Mouse (Mus musculus) heart, embryonic 14.5 days (tissue): ENCODE data around the gene Angpt4. TPM values are rescaled to one million over a fixed set of nuclear protein-coding genes. Genes with fewer than 3 reads are reported as not detected.
A peak's percentile ranks its signal among the peaks of the same experiment; 100 is the strongest.

Experiments
- ATAC-seq: fragments of 200-750 bp; cut with Nextera tagmentation; 2 replicates; pipeline ENCODE4 v1.8.0; 2017; ENCODE audit warnings: low read depth, moderate TSS enrichment; ENCODE audit not compliant: insufficient number of reproducible peaks, insufficient read depth, low FRiP score
- H3K27ac ChIP-seq, 2 experiments: fragments of 200-500 bp in 1 of 2; fragments of 300-500 bp in 1 of 2; sonication (generic) in 1 of 2; replicated peaks in 1 of 2; 2 replicates each; pipeline ENCODE4 v1.5.1; 2012 to 2014; ENCODE audit warnings: low read depth in 2 of 2, low read length in 2 of 2, control low read depth in 1 of 2, mild to moderate bottlenecking in 1 of 2, mixed read lengths in 1 of 2; ENCODE audit not compliant: control insufficient read depth in 1 of 2, insufficient read depth in 1 of 2
- H3K27me3 ChIP-seq: fragments of 300-500 bp; sonication (generic); 2 replicates; pipeline ENCODE4 v1.6.1; 2014; ENCODE audit warnings: mild to moderate bottlenecking, low read length, control low read depth; ENCODE audit not compliant: control insufficient read depth, insufficient read depth
- H3K36me3 ChIP-seq: fragments of 300-500 bp; sonication (generic); 2 replicates; pipeline ENCODE4 v1.6.1; 2014; ENCODE audit warnings: mild to moderate bottlenecking, control low read depth, low read length, mixed read lengths; ENCODE audit not compliant: control insufficient read depth, insufficient read depth
- H3K4me1 ChIP-seq, 2 experiments: fragments of 200-500 bp in 1 of 2; fragments of 300-500 bp in 1 of 2; sonication (generic) in 1 of 2; 2 replicates each; pipeline ENCODE4 v1.6.1; 2012 to 2014; ENCODE audit warnings: low read length in 2 of 2, control low read depth in 1 of 2, mixed read lengths in 1 of 2; ENCODE audit not compliant: control insufficient read depth in 2 of 2, insufficient read depth in 2 of 2
- H3K4me2 ChIP-seq: fragments of 300-500 bp; sonication (generic); 2 replicates; pipeline ENCODE4 v1.6.1; 2014; ENCODE audit warnings: mild to moderate bottlenecking, low read length
- H3K4me3 ChIP-seq, 2 experiments: fragments of 200-500 bp in 1 of 2; fragments of 300-500 bp in 1 of 2; sonication (generic) in 1 of 2; 2 replicates each; pipeline ENCODE4 v1.5.1; 2012 to 2014; ENCODE audit warnings: low read length in 2 of 2, mild to moderate bottlenecking in 2 of 2, control low read depth in 1 of 2, low read depth in 1 of 2, moderate library complexity in 1 of 2; ENCODE audit not compliant: control insufficient read depth in 1 of 2, insufficient read depth in 1 of 2
- H3K9ac ChIP-seq: fragments of 300-500 bp; sonication (generic); 2 replicates; pipeline ENCODE4 v1.6.1; 2014; ENCODE audit warnings: mild to moderate bottlenecking, low read length
- H3K9me3 ChIP-seq: fragments of 300-500 bp; sonication (generic); 2 replicates; pipeline ENCODE4 v1.6.1; 2016; ENCODE audit warnings: low read length, control low read depth; ENCODE audit not compliant: control insufficient read depth
- WGBS: fragments of 180-500 bp; shearing (Covaris S2); extraction: QIAGEN DNeasy Blood & Tissue Kit; methylation state at CpG from one replicate; pipeline ENCODE4 v1.1.7; 2014; 5-methylcytosine and 5-hydroxymethylcytosine counted together
- polyA plus RNA-seq: library from polyadenylated mRNA; unstranded; fragments of >200 nt; fragmentation: Nextera tagmentation; extraction: Ambion mirVana; gene quantifications from 2 replicates; pipeline ENCODE4 v1.2.1, GENCODE M21; 2014

Angpt4 gene
- polyA plus RNA-seq, 1 experiment from 2014 or later = 0.32 TPM

GRCm38 (mm10) chr2:151930389-151931074 is 19.5 kb downstream of the Angpt4 start:
- no peak overlapping the region for H3K4me3 ChIP-seq
- peaks cover 3 to 4% of the 10 kb centered on the region in 2 experiments; a peak in 1 of 4 replicates for H3K4me1 ChIP-seq
- no peak overlapping the region for H3K27ac ChIP-seq
- WGBS = 27% methylated on average over 7 of the region's 7 CpGs
- no peak overlapping the region for H3K9ac ChIP-seq
- no peak for ATAC-seq
- H3K9me3 ChIP-seq = no peaks in the 10 kb centered on the region
- H3K27me3 ChIP-seq = no peaks in the 10 kb centered on the region
- H3K36me3 ChIP-seq = no peaks in the 10 kb centered on the region
- no peak overlapping the region for H3K4me2 ChIP-seq

- no peak overlapping the region for H3K27ac ChIP-seq
- no peak overlapping the region for H3K9ac ChIP-seq
- H3K27me3 ChIP-seq = no peaks in the 10 kb centered on the region
- no peaks in the 10 kb centered on the region for H3K9me3 ChIP-seq
- H3K36me3 ChIP-seq = no peaks in the 10 kb centered on the region
- no peak overlapping the region for H3K4me2 ChIP-seq
- no peak for ATAC-seq
- no peaks in the 10 kb centered on the region for H3K4me1 ChIP-seq
- 63% methylated on average over 3 of the region's 3 CpGs for WGBS
- no peak overlapping the region for H3K4me3 ChIP-seq
Measured at GRCm38 (mm10) chr2:151937893-151938292, 26.9 kb downstream of the Angpt4 start.

- H3K4me2 ChIP-seq = no peak overlapping the region
- no peaks in the 10 kb centered on the region for H3K27me3 ChIP-seq
- no peak overlapping the region for H3K9ac ChIP-seq
- H3K4me3 ChIP-seq = no peak overlapping the region
- H3K36me3 ChIP-seq = no peaks in the 10 kb centered on the region
- no peak overlapping the region for H3K27ac ChIP-seq
- H3K4me1 ChIP-seq = no peaks in the 10 kb centered on the region
- H3K9me3 ChIP-seq = no peaks in the 10 kb centered on the region
- no peak for ATAC-seq
- 57% methylated on average over 11 of the region's 11 CpGs for WGBS
Measured at GRCm38 (mm10) chr2:151938780-151939200, 27.8 kb downstream of the Angpt4 start.

DNA sequence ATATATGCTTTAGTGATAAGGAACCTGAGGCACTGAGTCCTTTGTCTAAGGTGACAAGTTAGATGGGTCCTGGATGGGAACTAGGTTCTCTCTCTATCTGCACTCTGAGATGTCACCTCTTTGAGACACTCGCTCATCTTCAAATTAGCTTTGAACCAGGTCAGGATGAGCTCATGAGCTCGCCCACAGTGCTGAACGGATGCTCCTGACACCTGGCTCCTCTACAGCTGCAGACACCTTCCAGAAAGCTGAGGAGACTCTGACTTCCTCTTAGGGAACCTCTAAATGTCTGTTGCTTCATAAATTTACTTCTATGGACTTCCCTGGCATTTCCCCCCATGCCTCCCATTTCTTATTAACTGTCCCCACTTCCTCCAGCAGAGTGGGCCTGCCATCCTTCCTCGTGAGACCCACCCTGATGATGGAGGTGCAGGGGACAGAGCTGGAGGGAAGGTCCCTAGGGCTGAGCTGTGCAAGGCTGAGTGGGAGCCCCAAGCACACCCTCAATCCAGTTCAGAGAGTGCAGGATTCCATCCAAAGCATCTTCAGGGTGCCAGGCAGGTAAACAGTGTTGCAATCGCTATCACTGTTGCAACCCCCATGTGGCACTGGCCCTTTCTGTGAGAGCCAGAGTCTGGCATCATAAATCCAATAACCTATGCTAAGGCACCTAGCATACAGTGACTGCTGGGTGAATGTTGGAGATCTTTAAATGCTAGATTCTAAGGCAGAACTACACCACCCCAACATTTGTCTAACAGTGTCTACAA is 28.8 kb downstream of the Angpt4 start:
- no peaks in the 10 kb centered on the region for H3K4me1 ChIP-seq
- no peak overlapping the region for H3K4me2 ChIP-seq
- H3K36me3 ChIP-seq = no peaks in the 10 kb centered on the region
- no peaks in the 10 kb centered on the region for H3K9me3 ChIP-seq
- H3K27ac ChIP-seq = no peak overlapping the region
- no peak overlapping the region for H3K4me3 ChIP-seq
- WGBS = 70% methylated on average over 5 of the region's 5 CpGs
- H3K9ac ChIP-seq = no peak overlapping the region
- no peak for ATAC-seq
- no peaks in the 10 kb centered on the region for H3K27me3 ChIP-seq

DNA sequence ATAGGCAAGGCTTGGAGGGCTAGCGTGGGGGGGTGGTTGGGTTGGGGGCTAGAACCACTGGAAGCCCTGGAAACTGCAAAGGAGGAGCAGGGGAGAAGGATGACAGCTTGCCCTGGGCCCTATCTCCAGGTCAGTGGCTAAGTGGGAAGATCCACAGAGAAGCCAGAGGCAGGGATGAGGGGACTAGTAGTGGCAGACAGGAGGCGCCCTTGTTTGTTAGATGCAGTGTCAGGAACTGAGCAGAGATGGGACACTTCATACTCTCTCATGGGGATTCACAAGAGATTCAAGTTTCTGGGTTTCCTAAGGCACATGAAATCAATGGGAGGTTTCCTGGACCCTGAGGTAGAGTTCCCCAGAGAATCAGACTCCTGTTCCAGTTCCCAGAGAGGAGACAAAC is 30.3 kb downstream of the Angpt4 start:
- no peaks in the 10 kb centered on the region for H3K36me3 ChIP-seq
- no peaks in the 10 kb centered on the region for H3K4me1 ChIP-seq
- 19% methylated on average over 2 of the region's 2 CpGs for WGBS
- no peaks in the 10 kb centered on the region for H3K9me3 ChIP-seq
- no peaks in the 10 kb centered on the region for H3K27me3 ChIP-seq
- H3K4me2 ChIP-seq = no peak overlapping the region
- no peak for ATAC-seq
- H3K9ac ChIP-seq = no peak overlapping the region
- no peak overlapping the region for H3K4me3 ChIP-seq
- H3K27ac ChIP-seq = no peak overlapping the region

- no peak overlapping the region for H3K9ac ChIP-seq
- WGBS = 55% methylated on average over 2 of the region's 2 CpGs
- no peak overlapping the region for H3K4me3 ChIP-seq
- no peaks in the 10 kb centered on the region for H3K36me3 ChIP-seq
- no peak overlapping the region for H3K27ac ChIP-seq
- no peaks in the 10 kb centered on the region for H3K9me3 ChIP-seq
- no peaks in the 10 kb centered on the region for H3K27me3 ChIP-seq
- ATAC-seq = no peak
- no peak overlapping the region for H3K4me2 ChIP-seq
- no peaks in the 10 kb centered on the region for H3K4me1 ChIP-seq
Measured at GRCm38 (mm10) chr2:151944106-151944505, 33.1 kb downstream of the Angpt4 start.

- no peak overlapping the region for H3K4me2 ChIP-seq
- no peak overlapping the region for H3K9ac ChIP-seq
- H3K27me3 ChIP-seq = no peaks in the 10 kb centered on the region
- no peak overlapping the region for H3K4me3 ChIP-seq
- H3K27ac ChIP-seq = no peak overlapping the region
- 88% methylated on average over 2 of the region's 2 CpGs for WGBS
- H3K4me1 ChIP-seq = no peaks in the 10 kb centered on the region
- 0 out of 2 replicates have a peak, but pooled peaks have one; percentile 35 for ATAC-seq
- H3K36me3 ChIP-seq = no peaks in the 10 kb centered on the region
- no peaks in the 10 kb centered on the region for H3K9me3 ChIP-seq
Measured at GRCm38 (mm10) chr2:151947617-151948016, 36.6 kb downstream of the Angpt4 start.
